Mouse (Mus musculus) small intestine, adult 2 months (tissue): ENCODE measurements around the gene Mb21d2. TPM values are rescaled to one million over a fixed set of nuclear protein-coding genes. Genes with fewer than 3 reads are reported as not detected.

Experiments used
- H3K27ac ChIP-seq: fragments of 200-500 bp; 2 replicates; pipeline ENCODE4 v1.5.1; 2012; ENCODE audit warnings: low read depth, low read length, control low read depth, inconsistent platforms; ENCODE audit not compliant: insufficient read depth
- H3K27me3 ChIP-seq: fragments of 200-500 bp; 2 replicates; pipeline ENCODE4 v1.6.1; 2012; ENCODE audit warnings: mild to moderate bottlenecking, moderate library complexity, low read length, inconsistent platforms; ENCODE audit not compliant: control insufficient read depth, insufficient read depth
- H3K36me3 ChIP-seq: fragments of 200-500 bp; 2 replicates; pipeline ENCODE4 v1.6.1; 2012; ENCODE audit warnings: mild to moderate bottlenecking, low read length, control low read depth, inconsistent platforms; ENCODE audit not compliant: control insufficient read depth, insufficient read depth
- H3K4me1 ChIP-seq: fragments of 200-500 bp; 2 replicates; pipeline ENCODE4 v1.6.1; 2012; ENCODE audit warnings: low read length, inconsistent platforms, mixed read lengths; ENCODE audit not compliant: control insufficient read depth, insufficient read depth, insufficient read length
- H3K4me3 ChIP-seq: fragments of 200-500 bp; 2 replicates; pipeline ENCODE4 v1.5.1; 2012; ENCODE audit warnings: low read depth, mild to moderate bottlenecking, control low read depth, inconsistent platforms, low read length, moderate library complexity
- CTCF ChIP-seq: fragments of 200-500 bp; IDR thresholded peaks from 2 replicates; pipeline ENCODE4 v1.5.1; 2012; ENCODE audit warnings: low read depth, mild to moderate bottlenecking, control low read depth, inconsistent platforms, low read length, moderate library complexity, mixed read lengths; ENCODE audit not compliant: insufficient replicate concordance, insufficient read length; ENCODE audit errors: extremely low read depth
- POLR2A ChIP-seq: fragments of 200-500 bp; IDR thresholded peaks from 2 replicates; pipeline ENCODE4 v1.6.1; 2012; ENCODE audit warnings: low read depth, mild to moderate bottlenecking, control low read depth, inconsistent platforms, low read length, moderate library complexity
- WGBS: fragments of 180-500 bp; shearing (Covaris S2); methylation state at CpG from one replicate; pipeline ENCODE4 v1.1.7; 2018; 5-methylcytosine and 5-hydroxymethylcytosine counted together
- polyA plus RNA-seq: library from polyadenylated mRNA; depleted of rRNA; stranded (reverse); fragments of >200 nt; gene quantifications from 2 replicates; pipeline ENCODE4 v1.2.3, GENCODE M21; 2012

Mb21d2 gene
- polyA plus RNA-seq, 1 experiment: 15.9 TPM

DNA sequence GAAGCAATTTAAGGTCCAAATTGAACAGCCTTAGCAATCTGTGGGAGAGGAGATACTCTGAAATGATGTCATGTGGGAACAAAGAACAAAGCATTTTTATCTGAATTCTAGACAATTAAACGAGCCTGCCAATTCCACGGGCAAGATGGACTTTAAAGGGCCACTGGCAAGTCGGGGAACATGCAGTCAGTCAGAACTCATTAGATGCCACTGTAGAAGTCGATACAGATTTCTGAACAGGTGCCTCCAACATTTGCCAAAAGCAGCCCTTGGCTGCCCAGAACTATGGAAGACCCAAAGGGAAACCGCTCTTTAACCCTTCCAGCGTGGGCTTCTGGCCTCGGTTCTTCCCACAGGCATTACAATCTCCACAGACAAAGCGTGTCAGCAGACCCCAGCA lies 45.8 kb downstream of the Mb21d2 start:
- Histone ChIP-seq H3K27me3 (no peaks in the 10 kb centered on the region), H3K36me3 (no peaks in the 10 kb centered on the region), H3K4me1 (peaks cover 10% of the 10 kb centered on the region; the same call in 1 of the 2 replicates), H3K4me3 (no peak overlapping the region), H3K27ac (no peak overlapping the region)
- no peak for TF ChIP-seq CTCF
- no peak for TF ChIP-seq POLR2A
- 62% methylated on average over 8 of the region's 8 CpGs for WGBS

DNA sequence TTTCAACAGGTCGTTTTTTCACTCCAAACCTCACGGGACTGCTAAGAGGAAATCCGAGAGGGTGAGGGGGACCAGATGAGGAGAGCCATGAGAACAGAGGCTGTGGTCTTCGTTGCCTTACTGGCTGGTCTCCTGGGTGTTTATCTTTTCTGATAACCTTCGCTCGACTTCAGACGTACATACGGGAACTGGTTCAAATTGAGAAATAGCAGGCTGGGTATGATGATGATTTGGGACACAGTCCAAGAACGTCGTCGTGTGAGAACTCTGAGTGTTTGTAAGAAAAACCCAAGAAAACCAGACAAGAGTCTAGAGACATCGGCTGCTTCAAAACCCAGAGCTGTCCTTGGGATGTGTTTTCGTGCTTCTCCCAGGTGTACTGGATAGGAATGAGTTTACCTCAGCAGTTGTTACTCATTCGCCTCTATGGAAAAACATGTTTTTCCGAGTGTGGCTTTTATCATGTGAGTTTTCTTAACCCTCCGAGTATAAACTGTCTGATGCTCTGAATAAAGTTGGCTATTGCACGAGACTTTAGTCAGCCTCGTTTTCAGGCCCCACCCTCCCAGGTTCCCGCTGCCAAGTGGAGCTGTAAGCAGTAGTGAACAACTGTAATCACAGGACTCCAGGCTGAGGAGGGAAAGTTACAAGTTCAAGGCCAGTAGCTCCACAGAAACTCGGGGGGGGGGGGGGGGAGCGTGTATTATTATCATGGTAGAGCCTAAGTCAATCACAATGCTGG lies 46.6 kb downstream of the Mb21d2 start:
- 38% methylated on average over 21 of the region's 21 CpGs for WGBS
- TF ChIP-seq POLR2A (no peak), CTCF (no peak)

DNA sequence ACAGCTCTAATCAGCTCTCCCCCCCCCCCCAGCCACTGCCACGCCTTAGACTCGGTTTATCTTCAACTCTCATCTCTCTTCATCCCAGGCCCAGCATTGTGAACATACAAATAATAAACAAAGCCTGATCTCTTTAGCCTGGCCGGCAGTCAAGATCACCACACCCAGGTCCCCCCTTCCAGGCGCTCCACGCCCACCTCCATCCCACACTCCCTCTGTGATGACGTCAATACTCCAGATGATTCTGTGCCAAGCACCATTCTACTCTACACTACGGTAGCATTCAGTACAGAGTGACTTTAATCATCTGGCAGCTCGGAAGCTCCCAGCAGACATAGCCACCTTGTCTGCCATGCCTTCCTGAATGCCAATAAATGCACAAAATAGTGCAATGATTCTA lies 47.7 kb downstream of the Mb21d2 start:
- TF ChIP-seq POLR2A (no peak), CTCF (no peak)

More for the DNA sequence above, 46.6 kb downstream of the Mb21d2 start:
- H3K36me3 ChIP-seq: no peaks in the 10 kb centered on the region
- H3K4me3 ChIP-seq: no peak overlapping the region
- no peak overlapping the region; the same call in 1 of the 2 replicates for H3K27ac ChIP-seq
- peaks cover 10% of the 10 kb centered on the region; the same call in 1 of the 2 replicates for H3K4me1 ChIP-seq
- H3K27me3 ChIP-seq: no peaks in the 10 kb centered on the region

GRCm38 (mm10) chr16:28880756-28881155 lies 48.7 kb downstream of the Mb21d2 start:
- Histone ChIP-seq H3K27me3 (no peaks in the 10 kb centered on the region), H3K36me3 (no peaks in the 10 kb centered on the region), H3K27ac (no peak overlapping the region), H3K4me3 (no peak overlapping the region), H3K4me1 (peaks cover 10% of the 10 kb centered on the region; the same call in 1 of the 2 replicates)
- 45% methylated on average over 8 of the region's 8 CpGs for WGBS
- TF ChIP-seq CTCF: no peak
- TF ChIP-seq POLR2A: no peak

More for the DNA sequence above, 47.7 kb downstream of the Mb21d2 start:
- H3K27ac ChIP-seq: no peak overlapping the region
- 39% methylated on average over 8 of the region's 8 CpGs for WGBS
- H3K36me3 ChIP-seq: no peaks in the 10 kb centered on the region
- peaks cover 10% of the 10 kb centered on the region; the same call in 1 of the 2 replicates for H3K4me1 ChIP-seq
- H3K4me3 ChIP-seq: no peak overlapping the region
- no peaks in the 10 kb centered on the region for H3K27me3 ChIP-seq

GRCm38 (mm10) chr16:28880307-28880681 lies 49.2 kb downstream of the Mb21d2 start:
- 53% methylated on average over 8 of the region's 8 CpGs for WGBS
- peaks cover 10% of the 10 kb centered on the region; the same call in 1 of the 2 replicates for H3K4me1 ChIP-seq
- H3K36me3 ChIP-seq: no peaks in the 10 kb centered on the region
- no peak overlapping the region for H3K4me3 ChIP-seq
- no peaks in the 10 kb centered on the region for H3K27me3 ChIP-seq
- peak overlapping the region; percentile 25 for H3K27ac ChIP-seq
- TF ChIP-seq POLR2A: no peak
- TF ChIP-seq CTCF: no peak

- Histone ChIP-seq H3K27me3 (no peaks in the 10 kb centered on the region), H3K27ac (peak overlapping the region; percentile 58), H3K4me1 (peaks cover 11% of the 10 kb centered on the region; the same call in 1 of the 2 replicates), H3K36me3 (no peaks in the 10 kb centered on the region), H3K4me3 (no peak overlapping the region)
- 35% methylated on average over 12 of the region's 12 CpGs for WGBS
- no peak for TF ChIP-seq POLR2A
- TF ChIP-seq CTCF: no peak
Observed at GRCm38 (mm10) chr16:28879636-28880306, 49.7 kb downstream of the Mb21d2 start.

DNA sequence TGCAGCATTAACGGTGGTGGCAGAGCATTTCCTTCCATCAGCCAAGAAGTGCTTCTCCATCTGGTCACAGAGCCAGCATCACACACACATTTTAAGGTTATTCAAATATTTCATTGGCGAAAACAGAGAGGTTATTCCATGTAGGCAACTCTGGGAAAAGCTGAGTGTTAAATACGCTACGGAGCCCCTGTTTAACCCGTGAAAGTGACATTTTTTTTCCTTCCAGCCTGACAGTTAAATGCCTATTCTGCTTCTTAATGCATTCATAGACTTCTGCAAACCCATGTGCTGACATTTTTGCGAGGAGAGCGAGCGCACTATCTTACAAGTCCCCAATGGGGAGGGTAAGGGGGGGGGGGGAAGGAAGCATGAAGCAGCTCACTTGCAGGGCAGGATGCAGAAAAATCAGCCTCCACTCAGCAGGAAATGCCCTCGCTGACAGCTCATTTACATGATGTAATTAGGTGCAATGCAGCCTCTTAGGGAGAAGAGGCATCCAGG lies 52.3 kb downstream of the Mb21d2 start:
- peaks cover 11% of the 10 kb centered on the region; the same call in 1 of the 2 replicates for H3K4me1 ChIP-seq
- 83% methylated on average over 9 of the region's 9 CpGs for WGBS
- no peak overlapping the region for H3K4me3 ChIP-seq
- no peak overlapping the region for H3K27ac ChIP-seq
- no peak for TF ChIP-seq CTCF
- no peak for TF ChIP-seq POLR2A
- H3K36me3 ChIP-seq: no peaks in the 10 kb centered on the region
- no peaks in the 10 kb centered on the region for H3K27me3 ChIP-seq
